Mouse (Mus musculus) c-Kit-positive CD71-positive TER-119-positive erythroid progenitor cells, embryonic 14.5 days (primary cell): Measurements from ENCODE around the gene Irf3.

Experiments
- DNase-seq: peaks from one replicate; pipeline ENCODE4 v3.0.0-alpha.2; 2013; ENCODE audit warnings: low spot score

The Irf3 gene

GRCm38 (mm10) chr7:44974383-44975116 lies 22.9 kb upstream of the Irf3 start, which contains the start of gene Cpt1c:
Gene Cpt1c (minus strand): TSS chr7:44974851.
- DNase-seq = peak; percentile 79

- no peak for DNase-seq
These were observed 22.4 kb upstream of the Irf3 start for GRCm38 (mm10) chr7:44975117-44975419.

- no peak for DNase-seq
These were observed 19.1 kb upstream of the Irf3 start for GRCm38 (mm10) chr7:44978300-44978699.

GRCm38 (mm10) chr7:44981539-44981938 lies 15.9 kb upstream of the Irf3 start:
- no peak for DNase-seq

GRCm38 (mm10) chr7:44983085-44983484 lies 14.4 kb upstream of the Irf3 start:
- DNase-seq = peak; percentile 79

- DNase-seq = no peak
These were observed 13.3 kb upstream of the Irf3 start for GRCm38 (mm10) chr7:44983944-44984832.

- no peak for DNase-seq
These were observed 12.6 kb upstream of the Irf3 start for GRCm38 (mm10) chr7:44984833-44985164.

- peak; percentile 51 for DNase-seq
These were observed 11.8 kb upstream of the Irf3 start for GRCm38 (mm10) chr7:44985595-44986191.

GRCm38 (mm10) chr7:44986192-44986878 lies 11.1 kb upstream of the Irf3 start, which contains the start of gene Prmt1:
Gene Prmt1 (minus strand): TSS chr7:44986568.
- peak; percentile 98 for DNase-seq

GRCm38 (mm10) chr7:44986879-44987718 lies 10.3 kb upstream of the Irf3 start:
- DNase-seq = no peak

- DNase-seq = no peak
These were observed 776 bp upstream of the Irf3 start for GRCm38 (mm10) chr7:44996672-44997071.

- DNase-seq = no peak
These were observed 536 bp downstream of the Irf3 start for GRCm38 (mm10) chr7:44997940-44998428.

- DNase-seq = peak; percentile 40
These were observed 1.1 kb downstream of the Irf3 start, which contains the start of gene Bcl2l12 for GRCm38 (mm10) chr7:44998501-44998955. Gene Bcl2l12 (minus strand): TSS chr7:44998712.

- no peak for DNase-seq
These were observed 2.3 kb downstream of the Irf3 start for GRCm38 (mm10) chr7:44999753-45000152.

GRCm38 (mm10) chr7:45000539-45001114 lies 3.2 kb downstream of the Irf3 start:
- no peak for DNase-seq

- no peak for DNase-seq
These were observed 5.0 kb downstream of the Irf3 start for GRCm38 (mm10) chr7:45002440-45002839.

- no peak for DNase-seq
These were observed 7.1 kb downstream of the Irf3 start for GRCm38 (mm10) chr7:45004546-45004945.

- no peak for DNase-seq
These were observed 8.0 kb downstream of the Irf3 start for GRCm38 (mm10) chr7:45005321-45005992.

- DNase-seq = no peak
These were observed 9.1 kb downstream of the Irf3 start for GRCm38 (mm10) chr7:45006503-45006902.

GRCm38 (mm10) chr7:45007141-45007540 lies 9.7 kb downstream of the Irf3 start:
- DNase-seq = no peak
